ENCODE assay signal across 21 mouse cellular contexts in the genomic region with DNA sequence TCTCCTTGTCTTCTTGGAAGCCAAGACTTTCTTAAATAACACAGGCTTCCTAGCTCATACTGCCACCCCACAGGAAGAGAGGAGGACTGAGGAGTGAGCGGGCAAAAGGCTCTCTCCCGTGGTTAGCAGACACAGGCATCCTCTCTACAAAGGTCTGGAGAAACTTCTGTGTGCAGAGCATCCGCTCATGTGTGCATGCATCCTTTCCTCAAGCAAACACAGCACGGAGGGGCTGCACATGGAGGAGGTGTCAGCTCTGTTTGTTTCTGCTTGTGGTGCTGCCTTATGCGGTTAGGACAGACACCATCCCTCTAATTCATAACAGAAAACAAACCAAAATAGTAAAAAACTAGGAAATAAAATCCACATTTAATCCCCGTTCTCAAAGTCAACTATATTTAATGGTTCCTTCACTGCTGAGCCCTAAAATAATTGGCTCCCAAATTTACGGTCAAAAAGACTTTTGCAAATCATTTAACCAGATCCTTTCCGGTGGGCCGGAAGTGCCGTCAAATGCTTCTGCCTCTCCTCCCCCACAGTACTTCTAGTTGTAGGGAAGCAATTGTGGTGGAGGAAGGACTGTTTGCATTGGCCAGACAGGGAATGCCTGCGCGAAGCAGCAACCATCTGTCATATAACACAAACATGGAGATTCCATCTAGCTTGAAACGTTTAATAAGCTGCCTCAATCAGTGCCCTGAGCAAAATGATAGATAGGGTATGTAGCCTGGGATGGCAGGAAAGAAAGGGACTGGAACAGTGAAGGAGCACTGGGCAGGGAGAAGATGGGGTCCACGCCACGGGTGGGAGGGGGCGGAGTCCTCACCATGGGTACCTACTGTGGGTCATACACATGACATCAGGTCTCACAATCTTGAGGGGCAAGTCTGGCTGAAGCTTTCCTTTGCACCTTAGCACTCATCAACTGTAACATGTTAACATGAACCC.
DNase-seq lines count a peak whose midpoint lies in the region; ATAC-seq and TF ChIP-seq lines count a peak whose summit lies in the region.
"Had no signal": no experiment of that assay in that cellular context is flagged by ENCODE, and none has a peak within 500 bp of the region (broad histone marks: within the 10 kb centered on the region; RNA-seq: fewer than 3 reads in every experiment).

No protein-coding gene starts in this region.

- TF ChIP-seq EP300 in lung, postnatal 0 days (IDR thresholded peaks at IDR 0.05), result no peak

- H3K9ac ChIP-seq in kidney, embryonic 16.5 days (replicated peaks; ENCODE audit: low read length), result no peak overlapping the region
- H3K9ac ChIP-seq in lung, postnatal 0 days (replicated peaks; ENCODE audit: low read depth), result no peak overlapping the region
- H3K9ac ChIP-seq: forebrain, postnatal 0 days; hindbrain, embryonic 12.5 days; liver, embryonic 12.5 days; midbrain, embryonic 15.5 days had no signal

- TF ChIP-seq CTCF in cerebellum, adult 2 months (IDR thresholded peaks at IDR 0.05; ENCODE audit: borderline replicate concordance, insufficient read depth, low read depth, low read length), result no peak
- TF ChIP-seq CTCF in kidney, adult 2 months (conservative IDR thresholded peaks at IDR 0.05; ENCODE audit: insufficient read depth, insufficient read length, low read depth, low read length), result no peak
- TF ChIP-seq CTCF in lung, postnatal 0 days (IDR thresholded peaks at IDR 0.05), result no peak

- H3K9me3 ChIP-seq in kidney, embryonic 16.5 days (ENCODE audit: low read length), result no peaks in the 10 kb centered on the region
- H3K9me3 ChIP-seq in lung, postnatal 0 days (ENCODE audit: low read length), result no peaks in the 10 kb centered on the region
- H3K9me3 ChIP-seq: hindbrain, embryonic 12.5 days; liver, embryonic 12.5 days; midbrain, embryonic 15.5 days had no signal

- no peaks in the 10 kb centered on the region for H3K27me3 ChIP-seq in cerebellum, adult 2 months (ENCODE audit: control insufficient read depth, insufficient read depth, low read length)
- no peaks in the 10 kb centered on the region for H3K27me3 ChIP-seq in kidney, embryonic 16.5 days (ENCODE audit: insufficient read depth, low read length)
- no peaks in the 10 kb centered on the region for H3K27me3 ChIP-seq in kidney, adult 2 months (replicated peaks; ENCODE audit: control insufficient read depth, insufficient read depth, low read length)
- no peaks in the 10 kb centered on the region for H3K27me3 ChIP-seq in lung, postnatal 0 days (replicated peaks; ENCODE audit: insufficient read depth, low read length)
- H3K27me3 ChIP-seq: hindbrain, embryonic 12.5 days; liver, embryonic 12.5 days; midbrain, embryonic 15.5 days had no signal

- H3K36me3 ChIP-seq in kidney, embryonic 16.5 days (ENCODE audit: insufficient read depth, low read length), result peaks cover 46% of the 10 kb centered on the region
- H3K36me3 ChIP-seq in kidney, adult 2 months (ENCODE audit: control insufficient read depth, insufficient read depth, low read length), result peaks cover 4% of the 10 kb centered on the region
- peaks cover 6% of the 10 kb centered on the region; the same call in 1 of the 2 replicates for H3K36me3 ChIP-seq in lung, postnatal 0 days (ENCODE audit: insufficient read depth, low read length)
- H3K36me3 ChIP-seq: G1E had no signal

- no peak overlapping the region for H3K4me2 ChIP-seq in kidney, embryonic 16.5 days (replicated peaks; ENCODE audit: low read depth, low read length)
- H3K4me2 ChIP-seq in lung, postnatal 0 days (replicated peaks; ENCODE audit: low read depth, low read length), result no peak overlapping the region
- H3K4me2 ChIP-seq: hindbrain, embryonic 12.5 days; liver, embryonic 12.5 days; midbrain, embryonic 15.5 days had no signal

- 59% methylated on average over 16 of the region's 16 CpGs for WGBS in cerebellum, adult 2 months
- WGBS in kidney, embryonic 16.5 days, result 52% methylated on average over 16 of the region's 16 CpGs
- WGBS in kidney, adult 2 months, result 58% methylated on average over 16 of the region's 16 CpGs
- 49% methylated on average over 16 of the region's 16 CpGs for WGBS in lung, postnatal 0 days

- ATAC-seq in kidney, embryonic 16.5 days (ENCODE audit: low FRiP score, low TSS enrichment), result peak; percentile 58; the same call in 1 of the 2 replicates
- ATAC-seq in lung, postnatal 0 days, result peak; percentile 30; the same call in 1 of the 2 replicates
- ATAC-seq: CD4-positive, CD25-positive, alpha-beta regulatory T cell, adult 4 months; forebrain, postnatal 0 days; inflammation-experienced regulatory T-cells, adult 6 months; liver, embryonic 12.5 days; midbrain, embryonic 15.5 days had no signal

- no peak for TF ChIP-seq POLR2A in cerebellum, adult 2 months (IDR thresholded peaks at IDR 0.05; ENCODE audit: borderline replicate concordance, insufficient read depth, low read length)
- TF ChIP-seq POLR2A in kidney, adult 2 months (IDR thresholded peaks at IDR 0.05; ENCODE audit: low read depth, low read length), result no peak

- H3K4me3 ChIP-seq in cerebellum, adult 2 months (replicated peaks; ENCODE audit: insufficient read depth, low read depth, low read length), result no peak overlapping the region
- no peak overlapping the region for H3K4me3 ChIP-seq in kidney, embryonic 16.5 days (ENCODE audit: low read length)
- H3K4me3 ChIP-seq in kidney, adult 2 months (ENCODE audit: insufficient read depth, low read depth, low read length), result no peak overlapping the region
- H3K4me3 ChIP-seq in lung, postnatal 0 days (ENCODE audit: low read depth, low read length), result no peak overlapping the region
- H3K4me3 ChIP-seq: hindbrain, embryonic 12.5 days; layer of hippocampus, adult 2 months; liver, embryonic 12.5 days; midbrain, embryonic 15.5 days had no signal

- H3K4me1 ChIP-seq in cerebellum, adult 2 months (ENCODE audit: control insufficient read depth, insufficient read depth, low read length), result peaks cover 23% of the 10 kb centered on the region
- peaks cover 5% of the 10 kb centered on the region; the same call in 1 of the 2 replicates for H3K4me1 ChIP-seq in kidney, embryonic 16.5 days (ENCODE audit: insufficient read depth, low read length)
- no peaks in the 10 kb centered on the region for H3K4me1 ChIP-seq in kidney, adult 2 months (ENCODE audit: control insufficient read depth, insufficient read depth, low read length)
- no peaks in the 10 kb centered on the region for H3K4me1 ChIP-seq in lung, postnatal 0 days (ENCODE audit: insufficient read depth, low read depth, low read length)
- H3K4me1 ChIP-seq: hindbrain, embryonic 12.5 days; liver, embryonic 12.5 days; midbrain, embryonic 15.5 days had no signal

- peak overlapping the region; percentile 50; the same call in 1 of the 2 replicates for H3K27ac ChIP-seq in cerebellum, adult 2 months (ENCODE audit: insufficient read depth, low read length)
- H3K27ac ChIP-seq in kidney, embryonic 16.5 days (ENCODE audit: low read length), result peak overlapping the region; percentile 31
- H3K27ac ChIP-seq in kidney, adult 2 months (ENCODE audit: insufficient read depth, low read depth, low read length), result no peak overlapping the region
- peak overlapping the region; percentile 20; the same call in 1 of the 2 replicates for H3K27ac ChIP-seq in lung, postnatal 0 days (ENCODE audit: low read length)
- H3K27ac ChIP-seq: hindbrain, embryonic 12.5 days; layer of hippocampus, adult 2 months; liver, embryonic 12.5 days; midbrain, embryonic 15.5 days had no signal

- DNase-seq in cerebellum, adult 2 months, result peak in 1 of 2 experiments; percentile 47
- no peak for DNase-seq in cerebellum, adult 8-10 months
- no peak for DNase-seq in kidney, adult 2 months
- peak; percentile 41 for DNase-seq in lung, postnatal 0 days (ENCODE audit: low spot score)
- DNase-seq in lung, postnatal 36 days, result no peak
- peak; percentile 21 to 55 for DNase-seq in lung, postnatal 4 days
- no peak for DNase-seq in ovary, postnatal 36 days (ENCODE audit: low spot score)
- DNase-seq: adrenal gland, postnatal 36 days; cerebellum, postnatal 14 days; forebrain, postnatal 0 days; left cerebral cortex, postnatal 4 days; right cerebral cortex, postnatal 14 days; thymus, postnatal 36 days had no signal

Comparison
In these comparisons a context has a peak if more than half of its experiments do, and no peak if none do; other contexts are left out.
1. DNase-seq: peak in lung, postnatal 0 days (single experiment) and lung, postnatal 4 days (2 of 2); none in cerebellum, adult 8-10 months (single experiment), kidney, adult 2 months (single experiment), lung, postnatal 36 days (single experiment) and ovary, postnatal 36 days (single experiment).